ENCODE assay signal across 7 mouse cellular contexts in the genomic region with DNA sequence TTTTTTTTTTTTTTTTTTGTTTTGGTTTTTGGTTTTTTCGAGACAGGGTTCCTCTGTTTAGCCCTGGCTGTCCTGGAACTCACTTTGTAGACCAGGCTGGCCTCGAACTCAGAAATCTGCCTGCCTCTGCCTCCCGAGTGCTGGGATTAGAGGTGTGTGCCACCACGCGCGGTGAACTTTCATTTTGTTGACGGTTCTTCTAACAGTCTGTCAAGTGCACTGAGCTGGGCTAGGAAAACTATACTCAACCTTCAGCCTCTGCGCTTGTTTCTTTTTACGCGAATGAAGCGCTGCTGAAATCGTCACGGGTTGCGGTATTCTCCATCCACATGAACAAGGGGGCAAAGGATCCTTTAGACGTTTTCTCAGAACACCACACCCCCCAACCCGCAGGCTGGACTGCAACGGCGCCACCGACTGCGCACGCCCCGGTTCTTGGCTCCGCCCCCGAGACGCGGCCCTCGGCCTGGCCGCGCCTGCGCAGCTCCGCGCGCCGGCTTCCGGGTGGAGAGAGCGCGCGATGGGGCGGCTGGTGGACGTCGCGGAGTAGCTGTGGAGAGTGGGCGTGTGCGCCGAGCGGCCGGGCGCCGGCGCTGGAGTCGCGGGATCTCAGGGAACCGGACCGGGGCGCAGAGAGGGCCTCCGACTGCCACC. TPM values are rescaled to one million over a fixed set of nuclear protein-coding genes. Genes with fewer than 3 reads are reported as not detected.
DNase-seq lines count a peak whose midpoint lies in the region; ATAC-seq and TF ChIP-seq lines count a peak whose summit lies in the region.

A gene (plus strand): TSS at position 496 of the 654 bp plus-strand sequence.

- H3K4me3 ChIP-seq in intestine, embryonic 15.5 days (replicated peaks): peak within 1 kb of the TSS; percentile 63
- H3K4me3 ChIP-seq in midbrain, embryonic 12.5 days: peak within 1 kb of the TSS; percentile 84
- H3K4me3 ChIP-seq in small intestine, adult 2 months (ENCODE audit: low read depth, low read length): peak within 1 kb of the TSS; percentile 83

- peaks cover 5% of the 10 kb centered on the region; the same call in 1 of the 2 replicates for H3K4me1 ChIP-seq in intestine, embryonic 15.5 days (replicated peaks)
- H3K4me1 ChIP-seq in midbrain, embryonic 12.5 days: peaks cover 17% of the 10 kb centered on the region
- H3K4me1 ChIP-seq in small intestine, adult 2 months (ENCODE audit: control insufficient read depth, insufficient read depth, insufficient read length, low read length): peaks cover 3% of the 10 kb centered on the region; the same call in 1 of the 2 replicates

- H3K36me3 ChIP-seq in intestine, embryonic 15.5 days: peaks cover 4% of the 10 kb centered on the region; the same call in 1 of the 2 replicates
- H3K36me3 ChIP-seq in midbrain, embryonic 12.5 days: peaks cover 26% of the 10 kb centered on the region
- H3K36me3 ChIP-seq in small intestine, adult 2 months (ENCODE audit: control insufficient read depth, insufficient read depth, low read length): peaks cover 12% of the 10 kb centered on the region

- peak; percentile 99 for ATAC-seq in intestine, embryonic 15.5 days
- peak; percentile 95 for ATAC-seq in midbrain, embryonic 12.5 days (ENCODE audit: low FRiP score, low read depth)

- WGBS in intestine, embryonic 15.5 days: 3% methylated on average over 56 of the region's 56 CpGs
- 6% methylated on average over 56 of the region's 56 CpGs for WGBS in midbrain, embryonic 12.5 days
- 2% methylated on average over 56 of the region's 56 CpGs for WGBS in small intestine, adult 2 months

- TF ChIP-seq POLR2A in small intestine, adult 2 months (IDR thresholded peaks at IDR 0.05; ENCODE audit: low read depth, low read length): peak; percentile 42

- H3K9me3 ChIP-seq in intestine, embryonic 15.5 days: no peaks in the 10 kb centered on the region
- H3K9me3 ChIP-seq in midbrain, embryonic 12.5 days: no peaks in the 10 kb centered on the region

- TF ChIP-seq CTCF in small intestine, adult 2 months (IDR thresholded peaks at IDR 0.05; ENCODE audit: extremely low read depth, insufficient read length, insufficient replicate concordance, low read depth, low read length): no peak

- intact Hi-C loops in gastrocnemius, postnatal 36 days (cut with DNase I): no loop called here
- intact Hi-C loops in left cerebral cortex, postnatal 4 days (cut with DNase I): no loop called here

- H3K27ac ChIP-seq in intestine, embryonic 15.5 days: peak within 1 kb of the TSS; percentile 61
- H3K27ac ChIP-seq in midbrain, embryonic 12.5 days (replicated peaks): peak within 1 kb of the TSS; percentile 80
- H3K27ac ChIP-seq in small intestine, adult 2 months (ENCODE audit: insufficient read depth, low read depth, low read length): peak within 1 kb of the TSS; percentile 48

- DNase-seq in adrenal gland, adult 2 months: peak; percentile 97
- peak; percentile 95 for DNase-seq in embryo, embryonic 11 days
- DNase-seq in gastrocnemius, postnatal 36 days: peak; percentile 85 to 87
- peak; percentile 93 for DNase-seq in left cerebral cortex, postnatal 4 days

- no peaks in the 10 kb centered on the region for H3K27me3 ChIP-seq in intestine, embryonic 15.5 days (replicated peaks)
- H3K27me3 ChIP-seq in midbrain, embryonic 12.5 days: no peaks in the 10 kb centered on the region
- H3K27me3 ChIP-seq in small intestine, adult 2 months (ENCODE audit: control insufficient read depth, insufficient read depth, low read length): no peaks in the 10 kb centered on the region

- peak within 1 kb of the TSS; percentile 82 for H3K9ac ChIP-seq in intestine, embryonic 15.5 days
- H3K9ac ChIP-seq in midbrain, embryonic 12.5 days (replicated peaks): peak within 1 kb of the TSS; percentile 85

- peak within 1 kb of the TSS; percentile 85 for H3K4me2 ChIP-seq in intestine, embryonic 15.5 days (replicated peaks)
- peak within 1 kb of the TSS; percentile 88 for H3K4me2 ChIP-seq in midbrain, embryonic 12.5 days (replicated peaks)

RNA-seq across cellular contexts. Expression of the gene that starts here (rescaled TPM):
- total RNA-seq in adrenal gland, adult 2 months (2021): 10 to 100 TPM; 25.9 to 26.8 TPM
- 52.0 and 52.9 TPM in 2 replicates for polyA plus RNA-seq in adrenal gland, adult 2 months (2012; rRNA removed)
- total RNA-seq in gastrocnemius, postnatal 36 days (2021): 1 to 10 TPM; 1.4 to 1.6 TPM
- 13.6 and 13.9 TPM in 2 replicates for polyA plus RNA-seq in intestine, embryonic 15.5 days (2015; fragmentation: Nextera tagmentation; extraction: Ambion mirVana)
- 100 to 1,000 TPM; 151 to 167 TPM for total RNA-seq in left cerebral cortex, postnatal 4 days (2021)
- polyA plus RNA-seq in midbrain, embryonic 12.5 days (2016; fragmentation: Nextera tagmentation; extraction: Ambion mirVana): 50.5 and 53.7 TPM in 2 replicates
- 9.1 and 18.8 TPM in 2 replicates for polyA plus RNA-seq in small intestine, adult 2 months (2012; rRNA removed)

Comparison
In these comparisons a context has a peak if more than half of its experiments do, and no peak if none do; other contexts are left out.
1. Peak in every context shown above with its lines: DNase-seq, ATAC-seq, H3K4me3 ChIP-seq and H3K27ac ChIP-seq.
2. RNA of the gene that starts here (total RNA-seq): 151 to 167 TPM in left cerebral cortex, postnatal 4 days and 25.9 to 26.8 TPM in adrenal gland, adult 2 months; 1.4 to 1.6 TPM in gastrocnemius, postnatal 36 days; every median in the first group is over 10 times any median in the second.
3. RNA of the gene that starts here (total RNA-seq): 151 to 167 TPM in left cerebral cortex, postnatal 4 days; 25.9 to 26.8 TPM in adrenal gland, adult 2 months; every median in the first group is over 4 times any median in the second.